Mouse (Mus musculus) ES-Bruce4 (cell line): ENCODE data around the gene Dhdh. TPM values are rescaled to one million over a fixed set of nuclear protein-coding genes. Genes with fewer than 3 reads are reported as not detected.

ENCODE experiments used
- H3K27ac ChIP-seq: 2 replicates; pipeline ENCODE4 v1.5.1; 2012; ENCODE audit warnings: low read length, inconsistent platforms; ENCODE audit not compliant: insufficient read depth
- H3K27me3 ChIP-seq: 2 replicates; pipeline ENCODE4 v1.6.1; 2012; ENCODE audit warnings: mild to moderate bottlenecking, low read length, inconsistent platforms; ENCODE audit not compliant: control insufficient read depth, poor library complexity, insufficient read depth, severe bottlenecking
- H3K36me3 ChIP-seq: 2 replicates; pipeline ENCODE4 v1.6.1; 2012; ENCODE audit warnings: inconsistent platforms, mild to moderate bottlenecking, low read length, moderate library complexity; ENCODE audit not compliant: control insufficient read depth, poor library complexity, insufficient read depth, severe bottlenecking
- H3K4me1 ChIP-seq: one replicate; pipeline ENCODE4 v1.8.1; 2011; ENCODE audit warnings: low read length; ENCODE audit not compliant: control insufficient read depth, insufficient read depth
- H3K4me3 ChIP-seq: 2 replicates; pipeline ENCODE4 v1.5.1; 2011; ENCODE audit warnings: low read depth, mild to moderate bottlenecking, low read length
- H3K9ac ChIP-seq: 2 replicates; pipeline ENCODE4 v1.6.1; 2012; ENCODE audit warnings: low read depth, mild to moderate bottlenecking, inconsistent platforms; ENCODE audit not compliant: poor library complexity, severe bottlenecking
- H3K9me3 ChIP-seq: replicated peaks from 2 replicates; pipeline ENCODE4 v1.6.1; 2012; ENCODE audit warnings: mild to moderate bottlenecking, low read length, inconsistent platforms; ENCODE audit not compliant: control insufficient read depth, poor library complexity, insufficient read depth, severe bottlenecking
- CTCF ChIP-seq: IDR thresholded peaks from one replicate; pipeline ENCODE4 v1.8.1; 2011; ENCODE audit warnings: low read depth, low read length
- EP300 ChIP-seq: IDR thresholded peaks from 2 replicates; pipeline ENCODE4 v1.6.1; 2011; ENCODE audit warnings: low read depth, low read length; ENCODE audit not compliant: insufficient read depth
- POLR2A ChIP-seq: IDR thresholded peaks from one replicate; pipeline ENCODE4 v1.8.1; 2011; ENCODE audit warnings: low read length; ENCODE audit not compliant: insufficient read depth
- polyA plus RNA-seq: library from polyadenylated mRNA; stranded (reverse); fragments of >200 nt; gene quantifications from 2 replicates; pipeline ENCODE4 v1.2.4, GENCODE M21; 2011; ENCODE audit warnings: low read depth; ENCODE audit not compliant: missing spikeins, insufficient read depth, insufficient read length

Dhdh gene
- polyA plus RNA-seq, 1 experiment = 15.3 TPM

- Histone ChIP-seq H3K4me3 (no peak overlapping the region), H3K36me3 (0 out of 2 replicates have a peak, but pooled peaks cover 2% of the 10 kb centered on the region), H3K9ac (no peak overlapping the region), H3K4me1 (peaks cover 3% of the 10 kb centered on the region), H3K27me3 (no peaks in the 10 kb centered on the region), H3K9me3 (no peaks in the 10 kb centered on the region), H3K27ac (no peak overlapping the region)
- TF ChIP-seq CTCF (no peak), POLR2A (no peak), EP300 (no peak)
Observed at GRCm38 (mm10) chr7:45446589-45446988, 42.0 kb downstream of the Dhdh start.

GRCm38 (mm10) chr7:45443526-45444420, 44.8 kb downstream of the Dhdh start:
- no peak overlapping the region for H3K27ac ChIP-seq
- TF ChIP-seq CTCF (no peak), EP300 (no peak), POLR2A (no peak)
- no peak overlapping the region for H3K9ac ChIP-seq
- H3K4me3 ChIP-seq = no peak overlapping the region
- 0 out of 2 replicates have a peak, but pooled peaks cover 2% of the 10 kb centered on the region for H3K36me3 ChIP-seq
- H3K27me3 ChIP-seq = no peaks in the 10 kb centered on the region
- no peaks in the 10 kb centered on the region for H3K4me1 ChIP-seq
- H3K9me3 ChIP-seq = no peaks in the 10 kb centered on the region

GRCm38 (mm10) chr7:45437521-45438276, 50.9 kb downstream of the Dhdh start, which contains the start of gene Ruvbl2:
Gene Ruvbl2 (minus strand): TSS chr7:45438096.
- 0 out of 2 replicates have a peak within 1 kb of the TSS, but pooled peaks have one; percentile 2 for H3K27ac ChIP-seq
- no peaks in the 10 kb centered on the region for H3K9me3 ChIP-seq
- TF ChIP-seq CTCF (peak; percentile 63), POLR2A (no peak), EP300 (no peak)
- no peaks in the 10 kb centered on the region for H3K36me3 ChIP-seq
- no peaks in the 10 kb centered on the region for H3K27me3 ChIP-seq
- peaks cover 8% of the 10 kb centered on the region for H3K4me1 ChIP-seq
- peak within 1 kb of the TSS; percentile 41 for H3K4me3 ChIP-seq
- H3K9ac ChIP-seq = peak within 1 kb of the TSS; percentile 29; the same call in 1 of the 2 replicates

GRCm38 (mm10) chr7:45437046-45437445, 51.6 kb downstream of the Dhdh start:
- H3K4me1 ChIP-seq = peaks cover 8% of the 10 kb centered on the region
- peaks cover under 1% of the 10 kb centered on the region; the same call in 1 of the 2 replicates for H3K36me3 ChIP-seq
- TF ChIP-seq POLR2A (no peak), EP300 (no peak), CTCF (no peak)
- no peak overlapping the region for H3K27ac ChIP-seq
- 0 out of 2 replicates have a peak overlapping the region, but pooled peaks have one; percentile 8 for H3K9ac ChIP-seq
- H3K4me3 ChIP-seq = peak overlapping the region; percentile 27
- H3K9me3 ChIP-seq = no peaks in the 10 kb centered on the region
- H3K27me3 ChIP-seq = no peaks in the 10 kb centered on the region

GRCm38 (mm10) chr7:45436444-45436843, 52.2 kb downstream of the Dhdh start:
- no peak overlapping the region for H3K27ac ChIP-seq
- H3K9ac ChIP-seq = no peak overlapping the region
- H3K4me3 ChIP-seq = no peak overlapping the region
- H3K36me3 ChIP-seq = peaks cover 6% of the 10 kb centered on the region
- peaks cover 8% of the 10 kb centered on the region for H3K4me1 ChIP-seq
- no peaks in the 10 kb centered on the region for H3K27me3 ChIP-seq
- TF ChIP-seq CTCF (no peak), EP300 (no peak), POLR2A (no peak)
- H3K9me3 ChIP-seq = no peaks in the 10 kb centered on the region
